Mouse (Mus musculus): ENCODE results near the gene Rab14.

GRCm38 (mm10) chr2:35172246-35172645 lies 28.7 kb downstream of the Rab14 start:
- TF ChIP-seq EP300 (IDR thresholded peaks at IDR 0.05; ENCODE audit: low read depth) (no peak), CTCF (IDR thresholded peaks at IDR 0.05; ENCODE audit: low read depth) (no peak)

Data from liver, postnatal 0 days (tissue).